Mouse (Mus musculus) neural tube, embryonic 12.5 days (tissue): ENCODE data around the gene Bcl11a. TPM values are rescaled to one million over a fixed set of nuclear protein-coding genes. Genes with fewer than 3 reads are reported as not detected.

Experiments
- ATAC-seq: fragments of 200-750 bp; cut with Nextera tagmentation; 2 replicates; pipeline ENCODE4 v1.8.0; 2017; ENCODE audit warnings: low read depth, mild to moderate bottlenecking, moderate TSS enrichment, moderate library complexity; ENCODE audit not compliant: low FRiP score
- H3K27ac ChIP-seq: fragments of 300-500 bp; sonication (generic); 2 replicates; pipeline ENCODE4 v1.5.1; 2016
- H3K27me3 ChIP-seq: fragments of 300-500 bp; sonication (generic); replicated peaks from 2 replicates; pipeline ENCODE4 v1.6.1; 2016; ENCODE audit warnings: mild to moderate bottlenecking
- H3K36me3 ChIP-seq: fragments of 300-500 bp; sonication (generic); 2 replicates; pipeline ENCODE4 v1.6.1; 2016; ENCODE audit warnings: mild to moderate bottlenecking
- H3K4me1 ChIP-seq: fragments of 300-500 bp; sonication (generic); 2 replicates; pipeline ENCODE4 v1.6.1; 2016
- H3K4me2 ChIP-seq: fragments of 300-500 bp; sonication (generic); replicated peaks from 2 replicates; pipeline ENCODE4 v1.6.1; 2016; ENCODE audit warnings: mild to moderate bottlenecking
- H3K4me3 ChIP-seq: fragments of 300-500 bp; sonication (generic); 2 replicates; pipeline ENCODE4 v1.5.1; 2016
- H3K9ac ChIP-seq: fragments of 300-500 bp; sonication (generic); 2 replicates; pipeline ENCODE4 v1.6.1; 2016; ENCODE audit warnings: mild to moderate bottlenecking
- H3K9me3 ChIP-seq: fragments of 300-500 bp; sonication (generic); 2 replicates; pipeline ENCODE4 v1.6.1; 2016; ENCODE audit warnings: mild to moderate bottlenecking
- WGBS: fragments of 180-500 bp; shearing (Covaris S2); methylation state at CpG from one replicate; pipeline ENCODE4 v1.1.7; 2016; 5-methylcytosine and 5-hydroxymethylcytosine counted together
- polyA plus RNA-seq: library from polyadenylated mRNA; unstranded; fragments of >200 nt; fragmentation: Nextera tagmentation; extraction: Ambion mirVana; gene quantifications from 2 replicates; pipeline ENCODE4 v1.2.1, GENCODE M21; 2016

Gene Bcl11a
- polyA plus RNA-seq, 1 experiment from 2014 or later, result 96.6 TPM

DNA sequence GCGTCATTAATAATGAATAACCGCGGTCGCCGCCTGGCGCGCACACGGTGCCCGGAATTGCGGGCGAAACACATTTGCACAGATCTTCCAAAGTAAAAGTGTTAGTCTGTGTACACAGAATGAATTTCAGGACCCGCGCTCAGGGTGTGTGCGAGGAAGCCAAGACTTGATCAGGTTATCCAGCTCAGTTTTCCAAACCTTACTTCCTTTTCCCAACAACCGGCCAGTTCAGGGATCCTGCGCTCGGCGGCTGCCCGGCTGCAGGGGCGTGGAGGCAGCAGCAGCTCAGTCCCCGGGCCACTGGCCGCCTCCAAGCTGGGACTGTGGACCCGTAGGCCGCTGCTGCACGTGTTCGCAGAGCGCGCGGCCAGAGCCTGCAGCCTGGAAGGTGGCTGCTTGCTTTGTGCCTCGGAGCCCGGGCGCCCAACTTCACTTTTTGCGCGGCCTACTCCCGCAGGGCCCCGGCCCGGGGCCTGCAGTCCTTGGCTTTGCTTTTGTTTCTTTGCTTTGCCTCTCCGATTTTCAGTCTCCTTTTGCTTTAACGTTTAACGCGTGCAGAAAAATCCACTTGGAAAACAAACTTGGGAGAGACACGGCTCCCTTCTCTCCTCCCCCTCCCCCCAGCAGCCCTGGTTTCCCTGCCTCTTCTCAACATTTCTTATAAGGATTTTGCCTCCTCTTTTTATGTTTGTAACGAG, 4.0 kb downstream of the Bcl11a start:
- peak overlapping the region; percentile 79 for H3K4me2 ChIP-seq
- peaks cover 26% of the 10 kb centered on the region for H3K4me1 ChIP-seq
- 1% methylated on average over 43 of the region's 43 CpGs for WGBS
- peak overlapping the region; percentile 90 for H3K4me3 ChIP-seq
- H3K27ac ChIP-seq, result peak overlapping the region; percentile 82
- H3K9ac ChIP-seq, result peak overlapping the region; percentile 98
- H3K36me3 ChIP-seq, result peaks cover 17% of the 10 kb centered on the region
- no peaks in the 10 kb centered on the region for H3K27me3 ChIP-seq
- H3K9me3 ChIP-seq, result no peaks in the 10 kb centered on the region
- 0 out of 2 replicates have a peak, but pooled peaks have one; percentile 5 for ATAC-seq

DNA sequence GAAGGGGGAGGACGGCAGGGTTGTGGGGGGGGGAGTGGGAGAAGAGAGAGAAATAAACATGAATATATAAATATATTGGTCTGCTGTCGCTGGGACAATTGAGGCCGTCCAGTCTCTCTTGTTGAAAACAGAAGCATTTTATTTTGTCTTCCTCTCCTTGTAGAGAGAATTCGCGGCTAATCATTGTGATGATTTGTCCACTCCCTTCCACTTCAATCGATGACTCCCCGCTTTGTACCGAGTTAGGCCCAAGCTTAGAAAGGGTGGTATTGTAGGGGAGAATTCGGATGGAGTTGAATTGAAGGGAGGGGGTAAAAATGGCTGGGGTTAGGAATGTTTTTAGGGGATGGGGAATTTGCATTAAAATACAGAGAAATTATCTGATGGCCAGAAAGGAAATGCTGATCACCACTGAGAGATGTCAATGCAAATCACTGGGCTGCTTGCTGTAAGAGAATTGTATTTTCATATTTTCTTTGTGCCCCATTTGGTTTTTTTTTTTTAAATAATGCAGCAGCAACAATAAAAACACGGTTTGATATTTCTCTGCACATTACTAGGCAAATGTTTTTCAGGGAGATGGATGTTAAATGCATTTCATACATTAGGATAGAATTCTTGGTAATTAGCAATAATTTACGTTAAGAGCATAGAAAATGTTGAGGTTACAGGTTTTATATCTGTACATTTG, 4.7 kb downstream of the Bcl11a start:
- WGBS, result 11% methylated on average over 11 of the region's 11 CpGs
- H3K4me2 ChIP-seq, result peak overlapping the region; percentile 79

DNA sequence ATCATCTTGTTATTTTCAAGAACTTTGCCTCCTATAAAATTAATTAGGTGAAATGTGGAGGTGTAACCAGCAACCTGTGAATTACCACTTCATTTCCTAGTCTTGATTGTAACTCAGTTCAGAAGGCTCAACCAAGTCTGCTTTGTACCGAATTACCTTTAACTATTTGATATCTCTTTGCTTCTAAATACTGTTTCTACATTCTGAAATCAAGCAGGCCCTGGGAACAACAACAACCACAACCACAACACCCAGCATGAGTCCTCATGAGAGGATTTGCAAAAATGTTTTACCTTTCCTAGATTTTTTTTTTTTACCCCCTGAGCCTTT, 5.2 kb downstream of the Bcl11a start:
- Histone ChIP-seq H3K27me3 (no peaks in the 10 kb centered on the region), H3K4me1 (peaks cover 37% of the 10 kb centered on the region), H3K4me3 (peak overlapping the region; percentile 21; the same call in 1 of the 2 replicates), H3K9ac (peak overlapping the region; percentile 48), H3K27ac (no peak overlapping the region), H3K9me3 (no peaks in the 10 kb centered on the region), H3K36me3 (peaks cover 29% of the 10 kb centered on the region), H3K4me2 (peak overlapping the region; percentile 79)
- 27% methylated on average over 1 of the region's 1 CpGs for WGBS
- ATAC-seq, result no peak

More for the DNA sequence above, 4.7 kb downstream of the Bcl11a start:
- Histone ChIP-seq H3K4me3 (peak overlapping the region; percentile 90), H3K27ac (peak overlapping the region; percentile 82), H3K27me3 (no peaks in the 10 kb centered on the region), H3K9ac (peak overlapping the region; percentile 98), H3K9me3 (no peaks in the 10 kb centered on the region), H3K4me1 (peaks cover 32% of the 10 kb centered on the region), H3K36me3 (peaks cover 24% of the 10 kb centered on the region)
- ATAC-seq, result no peak

DNA sequence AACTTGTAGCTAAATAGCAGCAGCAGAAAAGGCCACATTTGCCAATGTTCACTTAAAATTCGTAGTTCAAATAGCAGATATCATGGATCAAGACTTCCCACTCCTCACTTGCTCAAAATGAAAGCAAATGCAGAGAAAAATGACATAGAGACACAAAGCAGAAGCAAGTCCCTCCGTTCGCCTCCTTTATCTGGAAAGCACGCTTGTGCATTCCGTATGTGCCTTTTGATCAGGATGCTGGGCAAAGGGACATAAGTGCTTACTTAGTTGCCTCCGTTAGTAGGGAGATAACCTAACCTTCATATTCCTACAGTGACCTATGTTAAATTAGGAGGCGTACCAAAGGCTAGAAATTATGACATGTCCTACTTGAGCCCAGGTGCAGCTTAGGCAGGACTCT, 5.6 kb downstream of the Bcl11a start:
- ATAC-seq, result no peak
- peak overlapping the region; percentile 48 for H3K9ac ChIP-seq
- no peak overlapping the region for H3K27ac ChIP-seq
- no peaks in the 10 kb centered on the region for H3K9me3 ChIP-seq
- H3K4me3 ChIP-seq, result peak overlapping the region; percentile 21; the same call in 1 of the 2 replicates
- H3K4me2 ChIP-seq, result peak overlapping the region; percentile 79
- no peaks in the 10 kb centered on the region for H3K27me3 ChIP-seq
- H3K36me3 ChIP-seq, result peaks cover 33% of the 10 kb centered on the region
- 56% methylated on average over 7 of the region's 7 CpGs for WGBS
- H3K4me1 ChIP-seq, result peaks cover 41% of the 10 kb centered on the region

DNA sequence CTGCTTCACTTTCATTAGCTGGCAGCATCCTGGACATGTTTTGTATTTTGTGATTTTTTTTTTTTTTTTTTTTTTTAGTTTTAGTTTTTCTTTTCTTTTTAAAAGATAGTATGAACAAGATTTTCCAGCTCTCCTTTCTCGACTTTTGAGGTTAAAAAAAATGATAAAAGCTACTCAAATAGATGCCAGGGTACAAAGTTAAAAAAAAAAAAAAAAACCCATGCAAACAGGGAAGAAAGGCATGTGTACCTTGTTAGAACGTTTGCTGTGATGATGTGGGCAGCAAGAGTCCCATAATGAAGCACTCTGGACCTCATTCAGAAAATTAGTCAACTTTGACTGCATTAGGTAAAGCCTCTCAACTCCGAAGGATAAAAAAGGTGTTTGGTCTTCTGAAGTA, 6.2 kb downstream of the Bcl11a start:
- Histone ChIP-seq H3K4me1 (peaks cover 45% of the 10 kb centered on the region), H3K4me2 (peak overlapping the region; percentile 79), H3K9me3 (no peaks in the 10 kb centered on the region), H3K27me3 (no peaks in the 10 kb centered on the region), H3K4me3 (no peak overlapping the region), H3K9ac (0 out of 2 replicates have a peak overlapping the region, but pooled peaks have one; percentile 48), H3K36me3 (peaks cover 33% of the 10 kb centered on the region), H3K27ac (no peak overlapping the region)
- WGBS, result 55% methylated on average over 3 of the region's 3 CpGs
- ATAC-seq, result no peak

DNA sequence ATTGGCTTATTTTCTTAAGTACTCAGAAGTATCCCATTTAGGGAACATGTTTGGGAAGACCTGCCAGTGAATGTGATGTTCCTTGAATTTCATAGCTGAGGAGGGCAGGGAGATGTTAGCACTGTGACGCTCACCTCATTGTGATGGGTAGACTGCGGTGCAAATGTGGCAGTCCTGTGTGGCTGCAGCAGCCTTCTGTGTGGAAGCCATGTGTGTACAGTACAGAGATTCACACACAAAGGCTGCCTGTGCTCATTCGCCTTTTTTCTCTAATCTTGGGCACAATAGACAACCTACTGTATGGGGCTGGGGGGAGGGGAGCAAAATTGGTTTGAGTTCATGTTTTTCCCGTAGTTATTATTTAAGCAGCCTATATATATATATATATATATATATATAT, 6.7 kb downstream of the Bcl11a start:
- H3K4me1 ChIP-seq, result peaks cover 49% of the 10 kb centered on the region
- H3K27me3 ChIP-seq, result no peaks in the 10 kb centered on the region
- H3K27ac ChIP-seq, result no peak overlapping the region
- peak overlapping the region; percentile 39 for H3K4me2 ChIP-seq
- H3K4me3 ChIP-seq, result no peak overlapping the region
- no peak for ATAC-seq
- H3K9ac ChIP-seq, result no peak overlapping the region
- peaks cover 38% of the 10 kb centered on the region for H3K36me3 ChIP-seq
- 59% methylated on average over 4 of the region's 4 CpGs for WGBS
- no peaks in the 10 kb centered on the region for H3K9me3 ChIP-seq

DNA sequence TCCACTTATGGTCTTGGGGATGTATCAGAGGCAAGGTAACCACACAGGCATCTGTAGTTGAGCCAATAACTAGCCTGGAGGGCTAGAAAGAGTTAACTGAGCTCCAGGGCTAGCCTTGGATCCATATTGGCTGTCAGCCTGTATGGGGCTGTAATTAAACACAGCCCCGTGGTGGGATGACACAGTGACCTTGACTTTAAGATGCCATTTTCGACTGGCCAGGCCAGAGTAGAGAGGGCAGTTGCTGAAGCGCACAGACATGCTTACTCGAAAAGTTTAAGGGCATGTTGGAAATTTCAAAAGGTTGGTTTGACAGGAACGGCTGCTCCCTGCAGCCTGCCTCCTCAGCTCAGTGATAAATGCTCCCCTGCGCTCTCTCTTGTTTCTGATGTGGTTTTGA, 8.1 kb downstream of the Bcl11a start:
- WGBS, result 61% methylated on average over 6 of the region's 6 CpGs
- Histone ChIP-seq H3K36me3 (peaks cover 44% of the 10 kb centered on the region), H3K27me3 (no peaks in the 10 kb centered on the region), H3K4me1 (peaks cover 57% of the 10 kb centered on the region), H3K27ac (no peak overlapping the region), H3K4me2 (peak overlapping the region; percentile 17; the same call in 1 of the 2 replicates), H3K9me3 (no peaks in the 10 kb centered on the region), H3K9ac (no peak overlapping the region), H3K4me3 (no peak overlapping the region)
- no peak for ATAC-seq

DNA sequence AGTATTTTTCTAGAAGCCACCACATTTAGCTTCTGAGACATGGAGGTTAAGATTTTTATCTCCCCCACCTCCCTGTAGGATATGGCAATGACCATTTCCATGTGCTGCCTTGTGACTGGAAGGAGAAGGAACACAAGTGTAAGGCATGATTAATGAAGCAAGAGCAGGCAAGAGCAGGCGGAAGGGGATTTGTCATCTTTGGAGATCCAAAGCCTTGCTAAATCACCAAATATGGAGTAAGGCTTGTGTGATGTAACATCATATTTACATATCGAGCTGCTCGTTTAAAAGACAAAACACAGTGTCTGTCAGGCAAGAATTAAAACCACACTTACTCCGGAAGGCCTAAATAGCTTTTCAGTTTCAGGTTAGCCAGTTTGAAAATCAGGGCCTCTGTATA, 9.2 kb downstream of the Bcl11a start:
- H3K4me3 ChIP-seq, result no peak overlapping the region
- no peak overlapping the region for H3K9ac ChIP-seq
- no peaks in the 10 kb centered on the region for H3K27me3 ChIP-seq
- ATAC-seq, result no peak
- peaks cover 65% of the 10 kb centered on the region for H3K4me1 ChIP-seq
- 81% methylated on average over 4 of the region's 4 CpGs for WGBS
- H3K27ac ChIP-seq, result no peak overlapping the region
- H3K9me3 ChIP-seq, result no peaks in the 10 kb centered on the region
- H3K36me3 ChIP-seq, result peaks cover 44% of the 10 kb centered on the region
- H3K4me2 ChIP-seq, result 0 out of 2 replicates have a peak overlapping the region, but pooled peaks have one; percentile 2

DNA sequence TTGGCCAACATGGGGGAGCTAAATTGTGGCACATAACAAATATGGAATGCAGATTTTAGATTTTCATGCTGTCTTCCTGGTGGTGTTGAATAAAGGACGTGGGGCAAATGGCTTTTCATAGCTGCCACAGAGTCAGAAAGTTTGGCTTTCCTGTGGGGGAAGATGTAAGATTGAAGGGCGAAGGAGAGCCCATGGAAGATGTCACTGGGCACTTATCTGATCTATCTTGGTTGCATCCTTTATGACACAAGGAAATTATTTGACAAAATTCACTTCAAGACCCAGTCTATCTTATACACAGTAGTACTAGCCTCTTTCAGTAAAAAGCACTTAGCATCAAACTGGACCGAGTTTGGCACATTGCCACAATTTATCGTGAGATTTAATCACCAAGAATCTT, 12.6 kb downstream of the Bcl11a start:
- peaks cover 48% of the 10 kb centered on the region for H3K36me3 ChIP-seq
- H3K4me3 ChIP-seq, result no peak overlapping the region
- ATAC-seq, result no peak
- peaks cover 69% of the 10 kb centered on the region for H3K4me1 ChIP-seq
- H3K9ac ChIP-seq, result no peak overlapping the region
- H3K27ac ChIP-seq, result no peak overlapping the region
- H3K27me3 ChIP-seq, result no peaks in the 10 kb centered on the region
- no peaks in the 10 kb centered on the region for H3K9me3 ChIP-seq
- 80% methylated on average over 4 of the region's 4 CpGs for WGBS
- 0 out of 2 replicates have a peak overlapping the region, but pooled peaks have one; percentile 25 for H3K4me2 ChIP-seq

DNA sequence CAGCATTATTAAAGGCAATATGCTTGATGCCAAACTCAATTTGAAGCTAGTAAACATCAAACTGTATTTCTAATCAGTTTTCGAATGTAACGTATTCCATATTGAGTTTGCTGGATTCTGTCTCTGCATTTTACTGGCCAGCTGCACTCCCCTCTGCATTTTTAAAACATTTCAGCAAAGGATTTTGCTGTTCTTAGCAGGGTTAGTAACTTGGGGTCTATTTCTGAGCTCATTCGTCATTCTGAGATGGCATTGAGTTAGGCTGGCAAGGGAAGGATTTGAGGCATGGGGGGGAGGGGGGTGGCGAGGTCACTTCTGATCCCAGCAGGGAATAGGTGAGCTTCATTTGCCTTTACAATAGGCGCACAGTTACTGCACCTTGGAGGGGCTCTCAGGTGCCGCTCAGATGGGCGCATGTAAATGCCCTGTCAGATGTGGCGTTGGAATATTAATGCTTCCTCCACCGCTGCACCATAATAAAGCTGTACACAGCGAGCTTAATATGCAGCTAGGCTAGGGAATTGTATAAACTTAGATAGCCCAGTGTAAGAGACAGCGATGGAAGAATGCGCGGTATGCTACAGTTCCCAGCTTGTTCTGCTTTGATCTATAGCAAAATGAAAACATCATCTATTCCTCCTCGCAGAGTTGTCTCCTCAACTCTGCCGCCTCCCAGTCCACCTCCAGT, 13.7 kb downstream of the Bcl11a start:
- peak; percentile 30; the same call in 1 of the 2 replicates for ATAC-seq
- Histone ChIP-seq H3K36me3 (peaks cover 37% of the 10 kb centered on the region), H3K27ac (no peak overlapping the region), H3K4me2 (peak overlapping the region; percentile 47), H3K27me3 (no peaks in the 10 kb centered on the region), H3K4me3 (no peak overlapping the region), H3K9me3 (no peaks in the 10 kb centered on the region), H3K4me1 (peaks cover 73% of the 10 kb centered on the region), H3K9ac (no peak overlapping the region)
- WGBS, result 23% methylated on average over 15 of the region's 15 CpGs

DNA sequence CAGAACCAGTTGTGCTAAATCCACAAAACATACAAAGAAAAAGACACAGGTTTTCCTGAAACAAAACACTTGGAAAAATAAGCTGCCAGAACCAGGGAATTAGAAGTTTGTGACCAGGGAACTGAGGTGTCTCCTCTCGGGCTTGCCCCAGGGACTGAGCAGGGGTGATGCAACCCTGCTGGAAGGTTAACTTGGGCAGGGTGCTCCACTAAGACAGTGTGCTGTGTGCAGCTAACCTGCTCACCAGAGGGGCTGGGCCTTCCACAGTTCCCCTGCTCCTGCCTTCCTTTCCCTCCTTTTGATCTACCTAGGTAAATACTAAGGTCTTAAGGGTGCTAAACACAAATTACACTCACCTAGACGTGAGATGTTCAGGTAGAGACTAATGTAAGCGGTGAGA, 14.8 kb downstream of the Bcl11a start:
- Histone ChIP-seq H3K27ac (no peak overlapping the region), H3K36me3 (peaks cover 26% of the 10 kb centered on the region), H3K4me3 (no peak overlapping the region), H3K27me3 (no peaks in the 10 kb centered on the region), H3K9ac (no peak overlapping the region), H3K9me3 (no peaks in the 10 kb centered on the region), H3K4me2 (0 out of 2 replicates have a peak overlapping the region, but pooled peaks have one; percentile 6), H3K4me1 (peaks cover 74% of the 10 kb centered on the region)
- no peak for ATAC-seq
- 47% methylated on average over 3 of the region's 3 CpGs for WGBS

DNA sequence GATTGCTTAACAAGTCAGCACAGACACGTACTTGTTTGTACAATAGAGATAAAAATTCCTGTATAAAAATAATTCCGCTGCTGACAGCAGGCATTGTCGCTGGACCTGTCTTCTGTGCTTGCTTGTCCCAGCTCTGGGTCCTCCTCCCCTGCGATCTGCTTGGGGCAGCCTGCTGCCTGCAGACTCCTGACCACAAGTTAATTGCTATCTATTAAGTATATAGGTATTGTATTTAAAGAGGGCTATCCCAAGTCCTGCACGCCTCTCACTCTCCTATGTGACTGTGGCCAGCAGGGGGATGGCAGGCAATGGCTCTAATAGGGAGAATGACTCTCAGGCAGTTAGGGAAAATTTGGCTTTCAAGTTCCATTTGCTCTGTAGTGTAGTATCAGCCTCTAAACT, 16.2 kb downstream of the Bcl11a start:
- Histone ChIP-seq H3K27ac (no peak overlapping the region), H3K27me3 (no peaks in the 10 kb centered on the region), H3K9me3 (no peaks in the 10 kb centered on the region), H3K36me3 (peaks cover 17% of the 10 kb centered on the region), H3K9ac (no peak overlapping the region), H3K4me1 (peaks cover 75% of the 10 kb centered on the region), H3K4me3 (no peak overlapping the region), H3K4me2 (no peak overlapping the region)
- no peak for ATAC-seq
- 38% methylated on average over 5 of the region's 5 CpGs for WGBS
